Mouse (Mus musculus): ENCODE results near the gene Zfp978. TPM values are rescaled to one million over a fixed set of nuclear protein-coding genes. Genes with fewer than 3 reads are reported as not detected.

The Zfp978 gene
- polyA plus RNA-seq (2014; fragmentation: Illumina TruSeq; extraction: RNeasy Lipid Tissue Mini Kit (QIAGEN cat#74804); ENCODE audit: low read depth, low replicate concordance), result 0.90 TPM

GRCm38 (mm10) chr4:147361003-147361402, at the start of gene Zfp978:
Gene Zfp978 (plus strand): TSS chr4:147361303.

Other genes starting within 250 kb of the Zfp978 start
- gene Zfp991, start 229.3 kb upstream of the Zfp978 start, polyA plus RNA-seq (2014; fragmentation: Illumina TruSeq; extraction: RNeasy Lipid Tissue Mini Kit (QIAGEN cat#74804); ENCODE audit: low read depth, low replicate concordance), result 199 TPM
- gene Zfp988, start 55.6 kb upstream of the Zfp978 start, polyA plus RNA-seq (2014; fragmentation: Illumina TruSeq; extraction: RNeasy Lipid Tissue Mini Kit (QIAGEN cat#74804); ENCODE audit: low read depth, low replicate concordance), result 1.9 TPM
- gene Zfp982, start 131.1 kb downstream of the Zfp978 start, polyA plus RNA-seq (2014; fragmentation: Illumina TruSeq; extraction: RNeasy Lipid Tissue Mini Kit (QIAGEN cat#74804); ENCODE audit: low read depth, low replicate concordance), result 64.6 TPM
- 1.9 TPM for gene Gm16503, start 178.9 kb downstream of the Zfp978 start, polyA plus RNA-seq (2014; fragmentation: Illumina TruSeq; extraction: RNeasy Lipid Tissue Mini Kit (QIAGEN cat#74804); ENCODE audit: low read depth, low replicate concordance)
- 0.31 TPM for gene Zfp985, start 192.0 kb downstream of the Zfp978 start, polyA plus RNA-seq (2014; fragmentation: Illumina TruSeq; extraction: RNeasy Lipid Tissue Mini Kit (QIAGEN cat#74804); ENCODE audit: low read depth, low replicate concordance)

Measured in testis, adult 10 weeks (tissue).